Comparison of ENCODE assay signal across 8 mouse cellular contexts in genomic region chr9:83805977-83806815, GRCm38 (mm10). TPM values are rescaled to one million over a fixed set of nuclear protein-coding genes. Genes with fewer than 3 reads are reported as not detected.
DNase-seq lines count a peak whose midpoint lies in the region; ATAC-seq and TF ChIP-seq lines count a peak whose summit lies in the region.

Gene Elovl4 (minus strand): TSS chr9:83806277.

- H3K27me3 ChIP-seq in neural tube, embryonic 15.5 days (replicated peaks) = no peaks in the 10 kb centered on the region

- peak within 1 kb of the TSS; percentile 94 for H3K27ac ChIP-seq in neural tube, embryonic 15.5 days (replicated peaks)

- H3K9ac ChIP-seq in neural tube, embryonic 15.5 days (replicated peaks) = peak within 1 kb of the TSS; percentile 94

- no peaks in the 10 kb centered on the region for H3K9me3 ChIP-seq in neural tube, embryonic 15.5 days (replicated peaks)

- TF ChIP-seq CTCF in lung, adult 2 months (IDR thresholded peaks at IDR 0.05; ENCODE audit: insufficient read depth, low read length) = no peak

- no peaks in the 10 kb centered on the region for H3K36me3 ChIP-seq in neural tube, embryonic 15.5 days

- H3K4me1 ChIP-seq in lung, adult 2 months (ENCODE audit: control insufficient read depth, insufficient read depth, low read length) = peaks cover 8% of the 10 kb centered on the region
- H3K4me1 ChIP-seq in neural tube, embryonic 15.5 days = peaks cover 34% of the 10 kb centered on the region

- 2% methylated on average over 71 of the region's 71 CpGs for WGBS in lung, adult 2 months
- under 1% methylated on average over 65 of the region's 71 CpGs for WGBS in neural tube, embryonic 15.5 days

- peak; percentile 13 to 81; a peak in 3 of 4 replicates for ATAC-seq in hematopoietic stem cell, adult 5-6 weeks (replicated peaks in 1 of 2; ENCODE audit: insufficient read depth in 1 of 2, low FRiP score in 2 of 2, low TSS enrichment in 1 of 2, low read depth in 1 of 2, poor library complexity in 2 of 2, severe bottlenecking in 2 of 2)
- ATAC-seq in neural tube, embryonic 15.5 days (ENCODE audit: low FRiP score) = peak; percentile 95

- peak; percentile 82 for DNase-seq in MN1 (ENCODE audit: low spot score)
- DNase-seq in cerebellum, adult 9-10 months = peak; percentile 88
- peak; percentile 79 to 87 for DNase-seq in frontal cortex, postnatal 10 days (ENCODE audit: low spot score in 2 of 2)
- peak; percentile 47 for DNase-seq in layer of hippocampus, adult 9-10 months (ENCODE audit: low spot score)
- peak; percentile 22 for DNase-seq in lung, adult 2 months
- peak; percentile 43 for DNase-seq in thymus, postnatal 0 days (ENCODE audit: low spot score)

- peak within 1 kb of the TSS; percentile 80 for H3K4me2 ChIP-seq in neural tube, embryonic 15.5 days

- no peak for TF ChIP-seq POLR2A in lung, adult 2 months (IDR thresholded peaks at IDR 0.05; ENCODE audit: borderline replicate concordance, extremely low read depth, low read depth, low read length)

- H3K4me3 ChIP-seq in lung, adult 2 months (replicated peaks; ENCODE audit: extremely low read depth, low read depth, low read length) = peak within 1 kb of the TSS; percentile 36
- H3K4me3 ChIP-seq in neural tube, embryonic 15.5 days (replicated peaks) = peak within 1 kb of the TSS; percentile 90

RNA-seq across cellular contexts. Expression of gene Elovl4, which starts in this region (rescaled TPM):
- not detected in 2 replicates for total RNA-seq in hematopoietic stem cell, adult 5-6 weeks (2017)
- polyA plus RNA-seq in lung, adult 2 months (2012; rRNA removed) = 0.60 and 30.6 TPM in 2 replicates
- polyA plus RNA-seq in neural tube, embryonic 15.5 days (2015; fragmentation: Nextera tagmentation; extraction: Ambion mirVana) = 116 and 139 TPM in 2 replicates
- polyA plus RNA-seq in thymus, postnatal 0 days (2015; fragmentation: Nextera tagmentation; extraction: Ambion mirVana) = 1.4 and 2.1 TPM in 2 replicates

Comparison
In these comparisons a context has a peak if more than half of its experiments do, and no peak if none do; other contexts are left out.
1. Peak in every context shown above with its lines: DNase-seq, ATAC-seq, H3K4me3 ChIP-seq and H3K27ac ChIP-seq.
2. Peak in ATAC-seq in hematopoietic stem cell, adult 5-6 weeks; RNA of the gene not detected or under 1 TPM.
3. DNase-seq: peak in every context shown above with its lines; median percentile 88 in cerebellum, adult 9-10 months; 83 in frontal cortex, postnatal 10 days; 82 in MN1; 47 in layer of hippocampus, adult 9-10 months; 43 in thymus, postnatal 0 days; 22 in lung, adult 2 months.